Mouse (Mus musculus): ENCODE results near the gene Stk4. TPM values are rescaled to one million over a fixed set of nuclear protein-coding genes. Genes with fewer than 3 reads are reported as not detected.

The Stk4 gene
- polyA plus RNA-seq, 2 experiments, result 16.1 to 23.2 TPM

GRCm38 (mm10) chr2:164194959-164195630 lies 125.0 kb downstream of the Stk4 start:
- Histone ChIP-seq H3K36me3 (ENCODE audit: control insufficient read depth, insufficient read depth, low read length) (no peaks in the 10 kb centered on the region), H3K9me3 (ENCODE audit: control insufficient read depth, low read length) (no peaks in the 10 kb centered on the region), H3K9ac (ENCODE audit: low read depth, low read length, severe bottlenecking) (no peak overlapping the region), H3K4me1 (ENCODE audit: control insufficient read depth, insufficient read depth, low read length) (no peaks in the 10 kb centered on the region), H3K27me3 (ENCODE audit: control insufficient read depth, insufficient read depth, low read length) (no peaks in the 10 kb centered on the region), H3K27ac (replicated peaks; ENCODE audit: low read depth, low read length) (no peak overlapping the region), H3K4me3 (replicated peaks; ENCODE audit: low read length) (no peak overlapping the region), H3K4me2 (replicated peaks; ENCODE audit: low read depth, low read length, severe bottlenecking) (no peak overlapping the region)
- no peak for DNase-seq (ENCODE audit: low spot score)
- WGBS, result 70% methylated on average over 5 of the region's 5 CpGs
- no peak for ATAC-seq (ENCODE audit: low FRiP score, low read depth)
- no peak for TF ChIP-seq POLR2A (IDR thresholded peaks at IDR 0.05; ENCODE audit: borderline replicate concordance, extremely low read depth, insufficient read depth, insufficient read length)

- Histone ChIP-seq H3K27me3 (ENCODE audit: control insufficient read depth, insufficient read depth, low read length) (no peaks in the 10 kb centered on the region), H3K9me3 (ENCODE audit: control insufficient read depth, low read length) (no peaks in the 10 kb centered on the region), H3K36me3 (ENCODE audit: control insufficient read depth, insufficient read depth, low read length) (no peaks in the 10 kb centered on the region), H3K9ac (ENCODE audit: low read depth, low read length, severe bottlenecking) (no peak overlapping the region), H3K4me2 (replicated peaks; ENCODE audit: low read depth, low read length, severe bottlenecking) (no peak overlapping the region), H3K27ac (replicated peaks; ENCODE audit: low read depth, low read length) (no peak overlapping the region), H3K4me1 (ENCODE audit: control insufficient read depth, insufficient read depth, low read length) (no peaks in the 10 kb centered on the region), H3K4me3 (replicated peaks; ENCODE audit: low read length) (no peak overlapping the region)
- 72% methylated on average over 5 of the region's 5 CpGs for WGBS
- DNase-seq (ENCODE audit: low spot score) (no peak), ATAC-seq (ENCODE audit: low FRiP score, low read depth) (no peak)
- TF ChIP-seq POLR2A (IDR thresholded peaks at IDR 0.05; ENCODE audit: borderline replicate concordance, extremely low read depth, insufficient read depth, insufficient read length), result no peak
These were observed 126.0 kb downstream of the Stk4 start for GRCm38 (mm10) chr2:164195971-164196699.

- ATAC-seq (ENCODE audit: low FRiP score, low read depth), result no peak
These were observed 126.5 kb downstream of the Stk4 start for GRCm38 (mm10) chr2:164196700-164196990.

GRCm38 (mm10) chr2:164199626-164200327 lies 129.7 kb downstream of the Stk4 start, which contains the start of gene Wfdc15a:
Wfdc15a (minus strand) TSS chr2:164200130.
- Histone ChIP-seq H3K27me3 (ENCODE audit: control insufficient read depth, insufficient read depth, low read length) (no peaks in the 10 kb centered on the region), H3K27ac (replicated peaks; ENCODE audit: low read depth, low read length) (no peak within 1 kb of the TSS), H3K9ac (ENCODE audit: low read depth, low read length, severe bottlenecking) (no peak within 1 kb of the TSS), H3K36me3 (ENCODE audit: control insufficient read depth, insufficient read depth, low read length) (no peaks in the 10 kb centered on the region), H3K9me3 (ENCODE audit: control insufficient read depth, low read length) (no peaks in the 10 kb centered on the region), H3K4me2 (replicated peaks; ENCODE audit: low read depth, low read length, severe bottlenecking) (no peak within 1 kb of the TSS), H3K4me3 (replicated peaks; ENCODE audit: low read length) (no peak within 1 kb of the TSS), H3K4me1 (ENCODE audit: control insufficient read depth, insufficient read depth, low read length) (no peaks in the 10 kb centered on the region)
- 86% methylated on average over 20 of the region's 20 CpGs for WGBS
- no peak for TF ChIP-seq POLR2A (IDR thresholded peaks at IDR 0.05; ENCODE audit: borderline replicate concordance, extremely low read depth, insufficient read depth, insufficient read length)
- ATAC-seq (ENCODE audit: low FRiP score, low read depth) (no peak), DNase-seq (ENCODE audit: low spot score) (no peak)

More at GRCm38 (mm10) chr2:164196700-164196990, 126.5 kb downstream of the Stk4 start:
- DNase-seq (ENCODE audit: low spot score), result no peak
- WGBS, result 77% methylated on average over 5 of the region's 5 CpGs
- Histone ChIP-seq H3K36me3 (ENCODE audit: control insufficient read depth, insufficient read depth, low read length) (no peaks in the 10 kb centered on the region), H3K9me3 (ENCODE audit: control insufficient read depth, low read length) (no peaks in the 10 kb centered on the region), H3K4me2 (replicated peaks; ENCODE audit: low read depth, low read length, severe bottlenecking) (no peak overlapping the region), H3K27ac (replicated peaks; ENCODE audit: low read depth, low read length) (no peak overlapping the region), H3K27me3 (ENCODE audit: control insufficient read depth, insufficient read depth, low read length) (no peaks in the 10 kb centered on the region), H3K4me1 (ENCODE audit: control insufficient read depth, insufficient read depth, low read length) (no peaks in the 10 kb centered on the region), H3K4me3 (replicated peaks; ENCODE audit: low read length) (no peak overlapping the region), H3K9ac (ENCODE audit: low read depth, low read length, severe bottlenecking) (no peak overlapping the region)
- TF ChIP-seq POLR2A (IDR thresholded peaks at IDR 0.05; ENCODE audit: borderline replicate concordance, extremely low read depth, insufficient read depth, insufficient read length), result no peak

Other genes starting within 250 kb of the Stk4 start
- 0.23 and 0.51 TPM in 2 replicates for gene Ccn5, start 249.5 kb upstream of the Stk4 start, polyA plus RNA-seq (2012; rRNA removed)
- 0.70 and 1.1 TPM in 2 replicates for gene Ccn5, start 249.5 kb upstream of the Stk4 start, polyA plus RNA-seq (2014; fragmentation: Nextera tagmentation; extraction: Ambion mirVana)
- gene Kcnk15, start 216.7 kb upstream of the Stk4 start, polyA plus RNA-seq (2012; rRNA removed), result not detected in 2 replicates
- not detected in 2 replicates for gene Kcnk15, start 216.7 kb upstream of the Stk4 start, polyA plus RNA-seq (2014; fragmentation: Nextera tagmentation; extraction: Ambion mirVana)
- gene Rims4, start 151.6 kb upstream of the Stk4 start, polyA plus RNA-seq (2012; rRNA removed), result 0.19 and 0.20 TPM in 2 replicates
- 0.08 and 0.12 TPM in 2 replicates for gene Rims4, start 151.6 kb upstream of the Stk4 start, polyA plus RNA-seq (2014; fragmentation: Nextera tagmentation; extraction: Ambion mirVana)
- 106 and 126 TPM in 2 replicates for gene Ywhab, start 75.4 kb upstream of the Stk4 start, polyA plus RNA-seq (2012; rRNA removed)
- 277 and 283 TPM in 2 replicates for gene Ywhab, start 75.4 kb upstream of the Stk4 start, polyA plus RNA-seq (2014; fragmentation: Nextera tagmentation; extraction: Ambion mirVana)
- gene Pabpc1l, start 44.9 kb upstream of the Stk4 start, polyA plus RNA-seq (2012; rRNA removed), result 2.2 and 3.4 TPM in 2 replicates
- 2.4 and 2.6 TPM in 2 replicates for gene Pabpc1l, start 44.9 kb upstream of the Stk4 start, polyA plus RNA-seq (2014; fragmentation: Nextera tagmentation; extraction: Ambion mirVana)
- 39.1 and 42.9 TPM in 2 replicates for gene Tomm34, start 847 bp downstream of the Stk4 start, polyA plus RNA-seq (2012; rRNA removed)
- gene Tomm34, start 847 bp downstream of the Stk4 start, polyA plus RNA-seq (2014; fragmentation: Nextera tagmentation; extraction: Ambion mirVana), result 50.1 and 53.5 TPM in 2 replicates
- 6.8 and 11.2 TPM in 2 replicates for gene Kcns1, start 100.8 kb downstream of the Stk4 start, polyA plus RNA-seq (2012; rRNA removed)
- gene Kcns1, start 100.8 kb downstream of the Stk4 start, polyA plus RNA-seq (2014; fragmentation: Nextera tagmentation; extraction: Ambion mirVana), result 2.7 and 3.2 TPM in 2 replicates
- 0.08 TPM in 1 of 2 replicates, not detected in the other for gene Wfdc5, start 112.4 kb downstream of the Stk4 start, polyA plus RNA-seq (2012; rRNA removed)
- gene Wfdc5, start 112.4 kb downstream of the Stk4 start, polyA plus RNA-seq (2014; fragmentation: Nextera tagmentation; extraction: Ambion mirVana), result 0.33 and 0.77 TPM in 2 replicates
- gene Wfdc12, start 120.3 kb downstream of the Stk4 start, polyA plus RNA-seq (2012; rRNA removed), result 0.30 and 0.32 TPM in 2 replicates
- not detected in 2 replicates for gene Wfdc12, start 120.3 kb downstream of the Stk4 start, polyA plus RNA-seq (2014; fragmentation: Nextera tagmentation; extraction: Ambion mirVana)
- not detected in 2 replicates for gene Wfdc15a, start 129.8 kb downstream of the Stk4 start, polyA plus RNA-seq (2012; rRNA removed)
- gene Wfdc15a, start 129.8 kb downstream of the Stk4 start, polyA plus RNA-seq (2014; fragmentation: Nextera tagmentation; extraction: Ambion mirVana), result not detected in 2 replicates
- gene Wfdc15b, start 151.3 kb downstream of the Stk4 start, polyA plus RNA-seq (2012; rRNA removed), result not detected in 2 replicates
- not detected in 2 replicates for gene Wfdc15b, start 151.3 kb downstream of the Stk4 start, polyA plus RNA-seq (2014; fragmentation: Nextera tagmentation; extraction: Ambion mirVana)
- gene Svs2, start 168.1 kb downstream of the Stk4 start, polyA plus RNA-seq (2012; rRNA removed), result not detected in 2 replicates
- gene Svs2, start 168.1 kb downstream of the Stk4 start, polyA plus RNA-seq (2014; fragmentation: Nextera tagmentation; extraction: Ambion mirVana), result not detected in 2 replicates
- not detected in 2 replicates for gene Svs3b, start 186.3 kb downstream of the Stk4 start, polyA plus RNA-seq (2012; rRNA removed)
- gene Svs3b, start 186.3 kb downstream of the Stk4 start, polyA plus RNA-seq (2014; fragmentation: Nextera tagmentation; extraction: Ambion mirVana), result not detected in 2 replicates
- gene Svs4, start 208.1 kb downstream of the Stk4 start, polyA plus RNA-seq (2012; rRNA removed), result not detected in 2 replicates
- not detected in 2 replicates for gene Svs4, start 208.1 kb downstream of the Stk4 start, polyA plus RNA-seq (2014; fragmentation: Nextera tagmentation; extraction: Ambion mirVana)
- gene Svs3a, start 218.9 kb downstream of the Stk4 start, polyA plus RNA-seq (2012; rRNA removed), result not detected in 2 replicates
- gene Svs3a, start 218.9 kb downstream of the Stk4 start, polyA plus RNA-seq (2014; fragmentation: Nextera tagmentation; extraction: Ambion mirVana), result not detected in 2 replicates
- not detected in 2 replicates for gene Svs6, start 246.4 kb downstream of the Stk4 start, polyA plus RNA-seq (2012; rRNA removed)
- not detected in 2 replicates for gene Svs6, start 246.4 kb downstream of the Stk4 start, polyA plus RNA-seq (2014; fragmentation: Nextera tagmentation; extraction: Ambion mirVana)